Mouse (Mus musculus) kidney, postnatal 0 days (tissue): ENCODE measurements at regions not wholly inside any gene's neighbourhood (a gene's known extent, or its start where the extent isn't known, plus 50 kb on each side); places are given as distances from the start of the nearest gene placed in this dataset.

Experiments
- ATAC-seq: fragments of 200-750 bp; cut with Nextera tagmentation; replicated peaks from 2 replicates; pipeline ENCODE4 v1.8.0; 2017; ENCODE audit warnings: low read depth, moderate number of reproducible peaks, moderate TSS enrichment, moderate library complexity; ENCODE audit not compliant: low FRiP score
- DNase-seq: peaks from one replicate; pipeline ENCODE4 v3.0.0-alpha.2; 2016; ENCODE audit warnings: low spot score
- H3K27ac ChIP-seq: fragments of 300-500 bp; sonication (generic); 2 replicates; pipeline ENCODE4 v1.5.1; 2014; ENCODE audit warnings: mild to moderate bottlenecking
- H3K27me3 ChIP-seq: fragments of 300-500 bp; sonication (generic); 2 replicates; pipeline ENCODE4 v1.6.1; 2014; ENCODE audit warnings: low read length, mixed read lengths; ENCODE audit not compliant: insufficient read depth
- H3K36me3 ChIP-seq: fragments of 300-500 bp; sonication (generic); 2 replicates; pipeline ENCODE4 v1.6.1; 2014; ENCODE audit warnings: low read length, mixed read lengths; ENCODE audit not compliant: insufficient read depth
- H3K4me1 ChIP-seq: fragments of 300-500 bp; sonication (generic); replicated peaks from 2 replicates; pipeline ENCODE4 v1.6.1; 2014; ENCODE audit warnings: antibody characterized with exemption, low read length, mixed read lengths; ENCODE audit not compliant: insufficient read depth
- H3K4me2 ChIP-seq: fragments of 300-500 bp; sonication (generic); 2 replicates; pipeline ENCODE4 v1.6.1; 2014; ENCODE audit warnings: mild to moderate bottlenecking, low read length, moderate library complexity, mixed read lengths
- H3K4me3 ChIP-seq: fragments of 300-500 bp; sonication (generic); replicated peaks from 2 replicates; pipeline ENCODE4 v1.5.1; 2014; ENCODE audit warnings: low read depth, low read length
- H3K9ac ChIP-seq: fragments of 300-500 bp; sonication (generic); 2 replicates; pipeline ENCODE4 v1.6.1; 2014; ENCODE audit warnings: low read depth, low read length
- H3K9me3 ChIP-seq: fragments of 300-500 bp; sonication (generic); replicated peaks from 2 replicates; pipeline ENCODE4 v1.6.1; 2016; ENCODE audit warnings: low read length, inconsistent platforms, mixed read lengths
- CTCF ChIP-seq: IDR thresholded peaks from 2 replicates; pipeline ENCODE4 v1.5.1; 2016; ENCODE audit warnings: antibody characterized with exemption, low read depth, mild to moderate bottlenecking, moderate library complexity
- WGBS: fragments of 180-500 bp; shearing (Covaris S2); extraction: QIAGEN DNeasy Blood & Tissue Kit; methylation state at CpG from one replicate; pipeline ENCODE4 v1.1.7; 2014; 5-methylcytosine and 5-hydroxymethylcytosine counted together

GRCm38 (mm10) chr7:40086236-40086635 is 568.7 kb downstream of the Zfp619 start:
- Histone ChIP-seq H3K9me3 (no peaks in the 10 kb centered on the region), H3K27ac (no peak overlapping the region), H3K36me3 (no peaks in the 10 kb centered on the region), H3K9ac (no peak overlapping the region), H3K4me3 (no peak overlapping the region), H3K27me3 (no peaks in the 10 kb centered on the region), H3K4me1 (no peaks in the 10 kb centered on the region), H3K4me2 (no peak overlapping the region)
- no peak for ATAC-seq
- TF ChIP-seq CTCF, result peak; percentile 66
- 56% methylated on average over 2 of the region's 2 CpGs for WGBS
- DNase-seq, result peak; percentile 38

GRCm38 (mm10) chr7:40097094-40097493 is 579.5 kb downstream of the Zfp619 start:
- Histone ChIP-seq H3K4me3 (no peak overlapping the region), H3K27me3 (no peaks in the 10 kb centered on the region), H3K9ac (no peak overlapping the region), H3K36me3 (no peaks in the 10 kb centered on the region), H3K9me3 (no peaks in the 10 kb centered on the region), H3K4me2 (no peak overlapping the region), H3K4me1 (no peaks in the 10 kb centered on the region), H3K27ac (no peak overlapping the region)
- DNase-seq, result no peak
- ATAC-seq, result no peak
- no peak for TF ChIP-seq CTCF
- 83% methylated on average over 2 of the region's 2 CpGs for WGBS

GRCm38 (mm10) chr7:40103057-40103945 is 585.7 kb downstream of the Zfp619 start:
- Histone ChIP-seq H3K27me3 (no peaks in the 10 kb centered on the region), H3K36me3 (no peaks in the 10 kb centered on the region), H3K9ac (no peak overlapping the region), H3K4me2 (no peak overlapping the region), H3K4me1 (no peaks in the 10 kb centered on the region), H3K27ac (no peak overlapping the region), H3K4me3 (no peak overlapping the region), H3K9me3 (no peaks in the 10 kb centered on the region)
- no peak for ATAC-seq
- peak; percentile 4 for DNase-seq
- 62% methylated on average over 7 of the region's 7 CpGs for whole genome bisulfite sequencing
- no peak for TF ChIP-seq CTCF

GRCm38 (mm10) chr7:40142906-40143305 is 625.3 kb downstream of the Zfp619 start:
- no peak for ATAC-seq
- no peak for TF ChIP-seq CTCF
- 63% methylated on average over 4 of the region's 4 CpGs for WGBS

GRCm38 (mm10) chr7:40144431-40144830 is 626.9 kb downstream of the Zfp619 start:
- H3K4me3 ChIP-seq, result no peak overlapping the region
- H3K27ac ChIP-seq, result no peak overlapping the region
- DNase-seq, result no peak
- H3K9ac ChIP-seq, result no peak overlapping the region
- no peaks in the 10 kb centered on the region for H3K36me3 ChIP-seq
- H3K27me3 ChIP-seq, result no peaks in the 10 kb centered on the region
- no peak for ATAC-seq
- H3K9me3 ChIP-seq, result no peaks in the 10 kb centered on the region
- no peaks in the 10 kb centered on the region for H3K4me1 ChIP-seq
- TF ChIP-seq CTCF, result no peak
- 84% methylated on average over 1 of the region's 1 CpGs for WGBS
- no peak overlapping the region for H3K4me2 ChIP-seq

More at GRCm38 (mm10) chr7:40142906-40143305, 625.3 kb downstream of the Zfp619 start:
- Histone ChIP-seq H3K4me1 (no peaks in the 10 kb centered on the region), H3K4me3 (no peak overlapping the region), H3K27ac (no peak overlapping the region), H3K9me3 (no peaks in the 10 kb centered on the region), H3K4me2 (no peak overlapping the region), H3K27me3 (no peaks in the 10 kb centered on the region), H3K36me3 (no peaks in the 10 kb centered on the region), H3K9ac (no peak overlapping the region)
- no peak for DNase-seq

GRCm38 (mm10) chr7:40177570-40177969 is 660.0 kb downstream of the Zfp619 start:
- H3K4me2 ChIP-seq, result no peak overlapping the region

More at GRCm38 (mm10) chr7:40177570-40177969, 660.0 kb downstream of the Zfp619 start:
- Histone ChIP-seq H3K27me3 (no peaks in the 10 kb centered on the region), H3K4me1 (no peaks in the 10 kb centered on the region), H3K27ac (no peak overlapping the region), H3K36me3 (no peaks in the 10 kb centered on the region), H3K9ac (no peak overlapping the region), H3K9me3 (no peaks in the 10 kb centered on the region), H3K4me3 (no peak overlapping the region)
- DNase-seq, result no peak
- no peak for ATAC-seq
- no peak for TF ChIP-seq CTCF
- WGBS, result 88% methylated on average over 2 of the region's 2 CpGs
